39 mouse cellular contexts compared by ENCODE assay signal in genomic region chr1:60945633-60946401, GRCm38 (mm10). TPM values are rescaled to one million over a fixed set of nuclear protein-coding genes. Genes with fewer than 3 reads are reported as not detected.
A peak's percentile ranks its signal among the peaks of the same experiment; 100 is the strongest.
DNase-seq lines count a peak whose midpoint lies in the region; ATAC-seq and TF ChIP-seq lines count a peak whose summit lies in the region.
"Had no signal": no experiment of that assay in that cellular context is flagged by ENCODE, and none has a peak within 500 bp of the region (broad histone marks: within the 10 kb centered on the region; RNA-seq: fewer than 3 reads in every experiment).

No protein-coding gene starts in this region.

- H3K9me3 ChIP-seq in forebrain, postnatal 0 days (ENCODE audit: low read length) = no peaks in the 10 kb centered on the region
- no peaks in the 10 kb centered on the region for H3K9me3 ChIP-seq in forebrain, embryonic 16.5 days (ENCODE audit: control insufficient read depth, low read length)
- H3K9me3 ChIP-seq in heart, embryonic 13.5 days = no peaks in the 10 kb centered on the region
- H3K9me3 ChIP-seq: embryonic facial prominence, embryonic 13.5 days; forebrain, embryonic 10.5 days; forebrain, embryonic 15.5 days; hindbrain, embryonic 15.5 days; kidney, embryonic 15.5 days; limb, embryonic 13.5 days; liver, embryonic 12.5 days; megakaryocyte, embryonic 14.5 days; neural tube, embryonic 12.5 days had no signal

- no peak overlapping the region for H3K27ac ChIP-seq in forebrain, postnatal 0 days (ENCODE audit: low read depth, low read length)
- no peak overlapping the region for H3K27ac ChIP-seq in forebrain, embryonic 16.5 days (ENCODE audit: low read length)
- H3K27ac ChIP-seq in heart, embryonic 13.5 days (replicated peaks) = peak overlapping the region; percentile 33
- no peak overlapping the region for H3K27ac ChIP-seq in layer of hippocampus, adult 2 months
- H3K27ac ChIP-seq: embryonic facial prominence, embryonic 13.5 days; forebrain, embryonic 10.5 days; forebrain, embryonic 15.5 days; hindbrain, embryonic 15.5 days; kidney, embryonic 15.5 days; limb, embryonic 13.5 days; liver, embryonic 12.5 days; neural tube, embryonic 12.5 days; stomach, postnatal 0 days had no signal

- ATAC-seq in forebrain, postnatal 0 days = no peak
- no peak for ATAC-seq in forebrain, embryonic 16.5 days
- no peak for ATAC-seq in heart, embryonic 13.5 days (ENCODE audit: extremely low read depth, insufficient number of reproducible peaks, low FRiP score, low TSS enrichment)
- ATAC-seq: forebrain, embryonic 15.5 days; liver, embryonic 12.5 days; lung, postnatal 0 days; midbrain, embryonic 16.5 days had no signal

- TF ChIP-seq CTCF in forebrain, postnatal 0 days (IDR thresholded peaks at IDR 0.05; ENCODE audit: low read depth) = peak; percentile 34
- peak; percentile 30 for TF ChIP-seq CTCF in layer of hippocampus, adult 2 months (conservative IDR thresholded peaks at IDR 0.05)
- peak; percentile 25; the same call in 1 of the 2 replicates for TF ChIP-seq CTCF in brain, embryonic 14.5 days (IDR thresholded peaks at IDR 0.05; ENCODE audit: borderline replicate concordance, extremely low read depth, insufficient read depth, insufficient read length)

- H3K4me3 ChIP-seq in forebrain, postnatal 0 days (ENCODE audit: low read depth, low read length) = no peak overlapping the region
- no peak overlapping the region for H3K4me3 ChIP-seq in forebrain, embryonic 16.5 days (replicated peaks; ENCODE audit: low read length)
- H3K4me3 ChIP-seq in heart, embryonic 13.5 days = no peak overlapping the region
- H3K4me3 ChIP-seq in layer of hippocampus, adult 2 months = no peak overlapping the region
- H3K4me3 ChIP-seq: embryonic facial prominence, embryonic 13.5 days; forebrain, embryonic 10.5 days; forebrain, embryonic 15.5 days; hindbrain, embryonic 15.5 days; kidney, embryonic 15.5 days; limb, embryonic 13.5 days; liver, embryonic 12.5 days; megakaryocyte, embryonic 14.5 days; myocyte; neural tube, embryonic 12.5 days had no signal

- no peaks in the 10 kb centered on the region for H3K36me3 ChIP-seq in forebrain, postnatal 0 days (ENCODE audit: insufficient read depth)
- no peaks in the 10 kb centered on the region for H3K36me3 ChIP-seq in forebrain, embryonic 16.5 days (ENCODE audit: control insufficient read depth, insufficient read depth)
- no peaks in the 10 kb centered on the region for H3K36me3 ChIP-seq in heart, embryonic 13.5 days
- H3K36me3 ChIP-seq: embryonic facial prominence, embryonic 13.5 days; forebrain, embryonic 10.5 days; forebrain, embryonic 15.5 days; hindbrain, embryonic 15.5 days; kidney, embryonic 15.5 days; limb, embryonic 13.5 days; liver, embryonic 12.5 days; neural tube, embryonic 12.5 days had no signal

- 79% methylated on average over 8 of the region's 8 CpGs for WGBS in forebrain, postnatal 0 days
- 81% methylated on average over 8 of the region's 8 CpGs for WGBS in forebrain, embryonic 16.5 days
- 65% methylated on average over 8 of the region's 8 CpGs for WGBS in heart, embryonic 13.5 days

- no peaks in the 10 kb centered on the region for H3K27me3 ChIP-seq in forebrain, postnatal 0 days (ENCODE audit: insufficient read depth, low read length)
- no peaks in the 10 kb centered on the region for H3K27me3 ChIP-seq in forebrain, embryonic 16.5 days (replicated peaks; ENCODE audit: control insufficient read depth, insufficient read depth, low read length)
- H3K27me3 ChIP-seq in heart, embryonic 13.5 days (replicated peaks) = no peaks in the 10 kb centered on the region
- H3K27me3 ChIP-seq: embryonic facial prominence, embryonic 13.5 days; forebrain, embryonic 15.5 days; hindbrain, embryonic 15.5 days; kidney, embryonic 15.5 days; limb, embryonic 13.5 days; liver, embryonic 12.5 days; megakaryocyte, embryonic 14.5 days; neural tube, embryonic 12.5 days had no signal

- DNase-seq in forebrain, postnatal 0 days = no peak
- no peak for DNase-seq in heart, adult 9 months (ENCODE audit: low spot score in 2 of 2)
- DNase-seq in layer of hippocampus, adult 2 months (ENCODE audit: low spot score in 2 of 2) = no peak
- DNase-seq in layer of hippocampus, postnatal 14 days (ENCODE audit: low spot score in 2 of 2) = no peak
- DNase-seq in brain, embryonic 14.5 days (ENCODE audit: low read depth) = no peak
- DNase-seq: adrenal gland, postnatal 25 days; cerebellum, adult 18-20 months; cerebellum, postnatal 10 days; kidney, adult 18-20 months; kidney, postnatal 25 days; lung, adult 18-20 months; lung, postnatal 4 days; right cerebral cortex, postnatal 4 days; thymus, adult 18-20 months; thymus, postnatal 25 days had no signal

- no peak overlapping the region for H3K9ac ChIP-seq in forebrain, postnatal 0 days
- H3K9ac ChIP-seq in forebrain, embryonic 16.5 days (replicated peaks; ENCODE audit: low read depth, low read length) = no peak overlapping the region
- H3K9ac ChIP-seq in heart, embryonic 13.5 days = no peak overlapping the region
- H3K9ac ChIP-seq: embryonic facial prominence, embryonic 13.5 days; forebrain, embryonic 15.5 days; hindbrain, embryonic 15.5 days; kidney, embryonic 15.5 days; limb, embryonic 13.5 days; liver, embryonic 12.5 days; neural tube, embryonic 12.5 days had no signal

- no peak overlapping the region for H3K4me2 ChIP-seq in forebrain, postnatal 0 days (ENCODE audit: low read depth)
- H3K4me2 ChIP-seq in forebrain, embryonic 16.5 days (ENCODE audit: low read length) = no peak overlapping the region
- H3K4me2 ChIP-seq in heart, embryonic 13.5 days = no peak overlapping the region
- H3K4me2 ChIP-seq: embryonic facial prominence, embryonic 13.5 days; forebrain, embryonic 15.5 days; hindbrain, embryonic 15.5 days; kidney, embryonic 15.5 days; limb, embryonic 13.5 days; liver, embryonic 12.5 days; neural tube, embryonic 12.5 days had no signal

- no peaks in the 10 kb centered on the region for H3K4me1 ChIP-seq in forebrain, postnatal 0 days (ENCODE audit: insufficient read depth)
- no peaks in the 10 kb centered on the region for H3K4me1 ChIP-seq in forebrain, embryonic 16.5 days (replicated peaks; ENCODE audit: control insufficient read depth, insufficient read depth, low read length)
- H3K4me1 ChIP-seq in heart, embryonic 13.5 days = 0 out of 2 replicates have a peak, but pooled peaks cover 5% of the 10 kb centered on the region
- H3K4me1 ChIP-seq: embryonic facial prominence, embryonic 13.5 days; forebrain, embryonic 15.5 days; hindbrain, embryonic 15.5 days; kidney, embryonic 15.5 days; limb, embryonic 13.5 days; liver, embryonic 12.5 days; megakaryocyte, embryonic 14.5 days; neural tube, embryonic 12.5 days had no signal

- no peak for TF ChIP-seq POLR2A in brain, embryonic 14.5 days (IDR thresholded peaks at IDR 0.05; ENCODE audit: borderline replicate concordance, extremely low read depth, insufficient read depth, insufficient read length, poor library complexity, severe bottlenecking)

RNA-seq across cellular contexts. Expression of gene Icos, which starts 31.9 kb away (rescaled TPM):
- total RNA-seq in forebrain, postnatal 0 days (2014; rRNA removed) = 0.05 and 0.08 TPM in 2 replicates
- polyA plus RNA-seq in forebrain, postnatal 0 days (2015; fragmentation: Nextera tagmentation; extraction: Ambion mirVana) = 0.06 and 0.13 TPM in 2 replicates
- 0.09 TPM in 1 of 2 replicates, not detected in the other for polyA plus RNA-seq in forebrain, embryonic 16.5 days (2015; fragmentation: Nextera tagmentation; extraction: Ambion mirVana)
- polyA plus RNA-seq in heart, embryonic 13.5 days (2015; fragmentation: Nextera tagmentation; extraction: Ambion mirVana) = 0.11 and 0.31 TPM in 2 replicates
- not detected for total RNA-seq in layer of hippocampus, adult 2 months (2021)
- under 1 TPM; 0.17 to 0.21 TPM for total RNA-seq in layer of hippocampus, postnatal 14 days (2021)
- polyA plus RNA-seq in brain, embryonic 14.5 days (2012; rRNA removed) = 0.11 and 0.15 TPM in 2 replicates
- total RNA-seq: adrenal gland, postnatal 25 days; gastrocnemius, adult 8-10 months; layer of hippocampus, adult 18-20 months; layer of hippocampus, postnatal 25 days; left cerebral cortex, adult 8-10 months had no signal
- polyA plus RNA-seq: hindbrain, embryonic 15.5 days; myocyte had no signal

RNA-seq across cellular contexts. Expression of gene Ctla4, which starts 59.0 kb away (rescaled TPM):
- 0.10 TPM in 1 of 2 replicates, not detected in the other for total RNA-seq in forebrain, postnatal 0 days (2014; rRNA removed)
- polyA plus RNA-seq in forebrain, postnatal 0 days (2015; fragmentation: Nextera tagmentation; extraction: Ambion mirVana) = not detected in 2 replicates
- polyA plus RNA-seq in forebrain, embryonic 16.5 days (2015; fragmentation: Nextera tagmentation; extraction: Ambion mirVana) = not detected in 2 replicates
- polyA plus RNA-seq in heart, embryonic 13.5 days (2015; fragmentation: Nextera tagmentation; extraction: Ambion mirVana) = 0.13 TPM in 1 of 2 replicates, not detected in the other
- not detected for total RNA-seq in layer of hippocampus, adult 2 months (2021)
- not detected for total RNA-seq in layer of hippocampus, postnatal 14 days (2021)
- polyA plus RNA-seq in brain, embryonic 14.5 days (2012; rRNA removed) = 0.06 TPM in 1 of 2 replicates, not detected in the other
- total RNA-seq: adrenal gland, adult 18-20 months; common myeloid progenitor, adult 5-6 weeks; gastrocnemius, adult 8-10 months; gastrocnemius, postnatal 4 days; layer of hippocampus, adult 18-20 months; layer of hippocampus, postnatal 25 days; left cerebral cortex, adult 8-10 months; left cerebral cortex, postnatal 36 days had no signal
- polyA plus RNA-seq: embryonic facial prominence, embryonic 13.5 days; forebrain, embryonic 10.5 days; forebrain, embryonic 15.5 days; hindbrain, embryonic 15.5 days; intestine, embryonic 14.5 days; kidney, embryonic 15.5 days; liver, embryonic 12.5 days; lung, postnatal 0 days; midbrain, embryonic 16.5 days; myocyte; neural tube, embryonic 12.5 days; stomach, postnatal 0 days had no signal
